Mouse (Mus musculus) A20 (cell line): ENCODE data around the gene Slc31a1.
A peak's percentile ranks its signal among the peaks of the same experiment; 100 is the strongest.

Source experiments
- DNase-seq: peaks from one replicate; pipeline ENCODE4 v3.0.0-alpha.2; 2011; ENCODE audit warnings: low read depth, low spot score

Gene Slc31a1

DNA sequence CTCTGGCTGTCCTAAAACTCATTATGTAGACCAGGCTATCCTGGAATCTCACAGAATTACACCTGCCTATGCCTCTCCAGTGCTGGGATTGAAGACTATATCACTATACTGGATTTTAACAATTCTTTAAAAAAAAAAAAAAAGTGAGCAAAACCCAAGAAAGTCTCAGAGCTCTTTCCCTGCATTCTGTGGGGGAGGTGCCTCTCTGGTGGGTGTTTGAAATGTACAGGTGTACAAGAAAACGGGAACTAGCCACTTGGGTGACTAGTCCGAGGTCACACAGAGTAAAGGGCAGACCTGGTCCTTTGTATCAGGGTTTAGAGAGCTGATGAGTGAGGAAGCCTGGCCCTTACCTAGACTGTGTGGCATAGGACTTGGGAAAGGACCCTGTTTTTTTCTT lies 1.9 kb downstream of the Slc31a1 start:
- DNase-seq, result peak; percentile 84

DNA sequence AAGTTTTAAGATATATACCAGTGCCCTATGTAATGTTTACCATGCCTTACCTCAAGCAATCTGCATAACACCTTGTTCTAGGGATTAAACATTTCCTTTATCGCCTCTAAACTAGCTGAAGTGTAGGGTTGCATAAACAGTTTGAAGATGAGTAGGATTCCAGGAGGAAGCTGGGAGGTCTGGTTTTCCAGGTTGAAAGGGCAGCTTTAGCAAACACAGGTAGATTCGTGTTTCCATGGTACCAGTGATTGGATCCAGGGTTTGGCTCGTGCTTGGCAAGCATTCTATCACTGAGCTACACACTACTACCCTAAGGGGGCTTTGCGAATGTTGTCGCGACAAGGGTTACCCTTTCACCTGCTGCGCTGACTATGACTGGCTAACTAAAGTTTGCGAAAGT lies 3.8 kb downstream of the Slc31a1 start:
- no peak for DNase-seq

DNA sequence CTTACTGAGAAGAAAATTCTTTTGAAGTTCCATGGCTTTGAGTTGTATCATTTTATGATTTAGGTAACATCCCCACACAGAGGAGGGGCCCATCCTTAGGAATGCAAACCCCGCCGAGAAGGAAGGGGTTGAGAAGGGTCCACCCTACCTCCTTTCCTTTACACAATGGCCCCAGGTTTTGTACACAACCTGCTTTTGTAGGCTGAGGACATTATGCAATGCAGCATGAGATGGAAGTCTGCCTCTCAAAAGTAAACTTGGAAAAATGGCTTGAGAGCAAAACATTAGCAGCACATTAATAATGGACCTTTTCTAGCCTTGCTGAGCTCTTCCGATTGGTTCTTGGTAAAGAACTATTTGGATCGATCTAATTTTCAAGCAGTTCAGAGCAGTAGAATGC lies 5.8 kb downstream of the Slc31a1 start:
- no peak for DNase-seq

DNA sequence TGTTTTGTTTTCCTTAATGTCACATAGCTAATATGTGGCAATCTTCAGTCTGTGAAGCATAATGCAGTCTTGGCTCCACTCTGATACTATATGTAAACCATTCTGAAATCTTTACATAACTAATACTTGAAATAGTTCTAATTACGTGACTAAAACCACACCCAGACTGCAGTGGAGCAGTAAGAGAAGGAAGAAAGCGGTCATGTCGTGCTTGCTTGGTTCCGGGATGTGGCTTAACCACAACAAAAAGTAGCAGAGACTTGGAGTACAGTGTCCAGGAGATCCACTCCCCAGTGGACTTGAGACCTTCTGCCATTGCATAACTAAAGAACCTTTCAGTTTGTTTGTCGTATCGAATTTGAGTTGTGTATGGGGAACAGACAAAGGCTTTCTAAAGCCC lies 7.1 kb downstream of the Slc31a1 start:
- DNase-seq, result no peak

DNA sequence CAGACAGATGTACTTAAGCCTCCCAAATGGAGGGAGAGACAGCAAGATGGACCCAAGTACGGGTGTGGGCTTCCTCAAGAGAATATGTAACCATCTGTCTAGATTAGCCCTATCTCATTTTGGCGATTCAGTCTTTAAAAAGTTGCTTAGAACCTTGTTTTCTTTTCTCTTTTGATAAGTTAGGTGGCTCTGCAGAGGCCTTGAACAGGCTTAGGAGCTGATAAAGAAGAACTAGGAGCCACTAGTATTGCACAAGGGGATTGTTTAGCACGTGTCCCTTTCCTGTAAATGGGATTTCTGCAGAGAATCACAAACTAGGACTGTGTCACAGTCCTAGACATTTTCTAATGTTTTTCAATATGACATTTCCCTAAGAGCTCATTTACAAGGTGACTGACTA lies 8.6 kb downstream of the Slc31a1 start:
- DNase-seq, result no peak

DNA sequence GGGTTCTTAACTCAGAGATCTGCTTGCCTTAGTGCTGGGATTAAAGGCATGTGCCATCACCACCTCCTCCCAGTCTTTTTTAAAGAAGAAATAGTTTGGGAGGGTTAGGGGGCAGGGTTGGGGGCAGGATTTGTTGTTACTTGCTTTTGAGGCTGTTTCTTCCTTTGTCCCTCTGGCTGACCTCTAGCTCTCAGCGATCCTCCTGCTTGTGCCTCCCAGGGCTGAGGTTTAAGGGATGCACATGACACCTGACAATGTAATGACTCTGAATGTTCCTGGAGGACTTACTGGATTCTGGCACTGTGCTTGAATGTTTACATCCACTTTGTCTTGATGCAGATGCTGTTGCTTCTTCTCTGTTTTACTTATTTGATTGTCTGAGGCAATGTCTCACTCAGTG lies 11.9 kb downstream of the Slc31a1 start:
- no peak for DNase-seq

DNA sequence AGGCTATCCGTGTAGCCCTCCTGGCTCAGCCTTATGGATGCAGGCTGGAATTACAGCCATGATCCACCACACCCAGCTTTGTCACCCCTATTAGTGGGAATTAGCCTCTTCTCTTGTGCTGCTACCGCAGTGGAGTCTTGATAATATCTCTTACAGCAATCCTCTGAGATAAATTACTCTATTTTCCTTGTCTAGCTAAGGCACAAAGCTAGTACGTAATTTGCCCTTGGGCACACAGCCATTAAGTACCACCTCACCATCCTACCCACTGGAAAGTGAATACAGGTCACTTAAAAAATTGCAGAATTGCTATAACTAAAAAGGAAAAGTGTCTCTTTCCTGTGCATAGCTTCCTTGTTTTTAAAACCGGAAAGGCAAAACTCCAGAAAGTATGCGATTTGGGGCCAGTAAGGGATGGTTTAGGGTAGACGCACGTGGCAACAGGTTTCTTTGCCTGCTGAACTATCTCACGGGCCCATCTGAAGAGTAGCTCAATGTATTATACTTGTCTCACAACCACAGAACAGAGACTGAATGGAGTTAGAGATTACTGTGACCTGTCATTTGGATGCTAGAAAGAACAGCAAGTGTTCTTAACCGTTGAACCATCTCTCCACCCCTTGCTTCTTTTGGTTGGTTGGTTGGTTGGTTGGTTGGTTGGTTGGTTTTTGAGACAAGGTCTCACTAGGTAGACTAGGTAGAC lies 12.4 kb downstream of the Slc31a1 start:
- no peak for DNase-seq

DNA sequence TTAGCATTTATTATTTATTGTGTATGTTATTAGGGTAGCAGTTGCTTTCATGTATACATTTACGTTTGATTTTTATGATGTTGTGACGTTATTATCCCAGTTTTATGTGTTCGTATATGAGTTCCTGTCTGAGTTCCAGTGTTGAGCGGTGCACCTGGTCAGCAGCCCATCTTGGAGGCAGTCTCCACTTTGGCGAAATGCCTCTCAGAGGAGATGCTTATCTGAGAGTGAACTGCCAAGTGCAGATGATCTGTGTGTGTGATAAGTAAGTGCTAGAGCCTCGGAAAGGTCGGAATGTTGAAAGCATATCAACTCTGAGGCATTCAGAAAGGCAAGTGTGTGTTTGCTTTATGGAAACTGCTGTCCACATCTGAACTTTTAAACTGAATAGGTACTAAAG lies 13.1 kb downstream of the Slc31a1 start:
- no peak for DNase-seq

DNA sequence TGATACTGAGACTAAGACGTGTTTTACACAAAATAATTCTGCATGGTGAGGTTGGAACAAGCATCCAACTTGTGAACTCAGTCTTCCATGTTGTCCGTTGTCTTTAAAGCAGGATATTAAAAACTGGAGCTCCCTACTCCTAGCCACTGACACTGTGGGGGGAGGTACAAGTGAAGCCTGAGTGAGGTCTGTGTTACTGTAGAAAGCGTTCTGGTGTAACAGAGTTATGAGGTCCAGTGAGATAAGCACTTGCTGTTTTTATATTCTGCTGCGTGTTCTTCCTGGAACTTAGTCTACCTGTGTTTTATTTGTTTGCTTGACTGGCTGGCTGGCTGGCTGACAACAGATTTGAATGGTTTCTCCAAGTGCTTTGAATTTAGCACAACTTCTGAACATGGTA lies 13.8 kb downstream of the Slc31a1 start:
- DNase-seq, result no peak

DNA sequence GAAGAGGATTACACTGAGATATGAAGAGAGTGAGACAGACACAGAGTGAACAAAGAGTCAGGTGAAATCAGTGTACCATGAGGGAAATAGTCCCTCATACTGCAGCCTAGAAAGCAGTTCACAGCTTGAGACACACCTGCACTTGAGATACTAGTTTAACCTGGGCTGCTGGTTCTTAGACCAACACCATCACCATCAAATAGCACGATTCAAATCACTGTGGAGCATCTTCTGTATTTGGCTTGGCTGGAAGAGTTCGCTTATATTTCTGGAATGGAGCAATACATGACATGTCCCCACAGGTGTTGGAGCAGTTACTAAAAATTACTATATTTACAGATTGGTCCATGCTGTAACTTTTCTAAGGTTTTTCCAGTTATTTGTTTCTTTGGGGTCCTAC lies 15.6 kb downstream of the Slc31a1 start:
- DNase-seq, result no peak

DNA sequence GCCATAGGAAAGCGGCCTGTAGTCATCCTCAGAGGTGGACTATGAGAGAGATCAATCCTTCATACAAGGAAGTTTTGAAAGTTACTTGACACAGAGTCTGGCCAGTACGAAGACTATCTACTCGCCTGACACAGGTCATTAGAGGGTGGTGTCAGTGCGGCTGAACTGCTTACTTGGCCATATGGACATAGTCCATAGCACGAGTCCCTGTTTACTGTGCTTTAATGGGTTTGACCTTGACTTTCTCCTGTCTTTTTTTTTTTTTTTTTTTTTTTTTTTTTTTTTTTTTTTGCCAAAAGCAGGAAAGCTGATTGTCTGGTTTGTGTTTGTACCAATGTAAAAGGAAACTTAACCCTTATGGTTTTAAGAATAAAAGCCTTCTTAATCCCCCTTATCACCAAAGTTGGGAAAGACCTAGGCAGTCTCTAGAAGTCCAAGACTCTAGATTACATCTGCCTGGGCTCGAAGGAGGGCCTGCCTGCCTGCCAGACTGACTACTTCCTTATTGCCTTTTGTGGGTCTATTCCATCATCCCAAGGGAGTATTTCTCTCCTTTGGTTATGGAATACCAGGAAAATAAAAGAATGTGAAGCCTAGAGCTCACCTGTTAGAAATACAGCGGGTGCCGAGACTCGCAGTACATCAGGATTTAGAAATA lies 19.3 kb downstream of the Slc31a1 start:
- no peak for DNase-seq

DNA sequence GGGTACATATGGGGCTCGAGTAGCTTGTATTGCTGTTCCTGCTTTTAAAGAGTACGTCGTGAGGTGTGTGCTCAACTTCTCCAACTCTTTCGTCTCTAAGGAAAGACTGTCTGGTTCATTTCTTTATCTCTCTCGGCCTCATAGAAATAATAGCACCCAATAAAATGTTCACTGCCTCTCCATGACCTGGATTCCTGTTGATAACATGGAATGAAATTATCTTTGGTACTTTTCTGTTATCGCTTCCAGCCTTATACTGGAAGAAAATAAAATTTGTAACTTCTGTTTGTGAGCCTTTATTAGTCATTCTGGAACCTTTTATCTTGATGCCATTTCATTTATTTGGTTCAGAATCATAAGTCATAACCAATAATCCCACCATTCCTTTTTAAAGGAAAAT lies 22.7 kb downstream of the Slc31a1 start:
- DNase-seq, result no peak

DNA sequence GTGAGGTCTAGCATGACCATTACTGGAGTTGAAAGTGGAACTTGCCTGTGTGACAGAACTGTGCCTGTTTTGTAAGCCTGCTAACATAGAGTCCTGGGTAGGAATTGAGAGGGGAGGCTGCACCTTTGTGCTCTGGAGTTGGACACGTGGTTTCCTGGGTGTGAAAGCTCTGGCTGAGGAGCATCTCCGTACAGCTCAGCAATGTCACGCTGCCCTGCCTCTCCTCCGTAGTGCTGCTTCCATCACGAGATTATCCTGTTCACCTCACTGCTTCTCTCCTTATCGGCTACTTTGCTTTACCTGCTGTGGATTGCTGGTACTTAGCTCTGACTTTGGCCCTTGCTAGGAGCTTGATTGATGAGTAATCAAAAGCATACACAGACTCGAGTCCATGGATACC lies 23.2 kb downstream of the Slc31a1 start:
- DNase-seq, result no peak

DNA sequence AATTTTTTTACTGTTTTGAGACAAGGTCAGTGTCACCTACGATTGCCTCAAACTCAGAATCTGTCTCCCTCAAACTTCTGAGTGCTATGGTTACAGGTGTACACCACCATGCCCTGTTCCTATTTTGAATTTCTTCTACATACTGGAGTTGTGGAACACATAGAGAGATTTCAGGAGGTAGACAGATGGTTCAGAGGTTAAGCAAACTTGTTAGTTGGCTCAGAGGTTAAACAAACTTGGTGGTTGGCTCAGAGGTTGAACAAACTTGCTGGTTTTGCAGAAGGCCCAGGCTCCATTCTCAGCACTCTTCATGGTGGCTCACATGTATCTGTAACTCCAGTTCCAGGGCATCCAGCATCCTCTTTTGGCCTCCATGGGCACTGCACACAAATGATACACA lies 23.6 kb downstream of the Slc31a1 start:
- no peak for DNase-seq

DNA sequence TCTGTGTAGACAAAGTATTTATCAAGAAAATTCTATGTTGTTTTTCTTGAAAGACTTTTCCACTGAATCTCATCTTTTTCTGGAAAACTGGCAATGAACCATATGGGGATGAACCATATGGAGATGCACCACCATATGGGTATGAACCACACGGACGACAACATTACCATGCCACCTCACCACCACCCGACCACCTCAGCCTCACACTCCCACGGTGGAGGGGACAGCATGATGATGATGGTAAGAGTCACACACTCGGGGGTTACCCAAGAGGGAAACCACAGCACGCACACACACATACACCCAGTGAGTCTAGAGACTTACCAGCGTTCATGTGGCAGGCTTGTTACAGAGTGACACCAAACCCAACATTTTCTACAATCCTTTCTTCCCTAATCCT lies 24.9 kb downstream of the Slc31a1 start:
- no peak for DNase-seq

DNA sequence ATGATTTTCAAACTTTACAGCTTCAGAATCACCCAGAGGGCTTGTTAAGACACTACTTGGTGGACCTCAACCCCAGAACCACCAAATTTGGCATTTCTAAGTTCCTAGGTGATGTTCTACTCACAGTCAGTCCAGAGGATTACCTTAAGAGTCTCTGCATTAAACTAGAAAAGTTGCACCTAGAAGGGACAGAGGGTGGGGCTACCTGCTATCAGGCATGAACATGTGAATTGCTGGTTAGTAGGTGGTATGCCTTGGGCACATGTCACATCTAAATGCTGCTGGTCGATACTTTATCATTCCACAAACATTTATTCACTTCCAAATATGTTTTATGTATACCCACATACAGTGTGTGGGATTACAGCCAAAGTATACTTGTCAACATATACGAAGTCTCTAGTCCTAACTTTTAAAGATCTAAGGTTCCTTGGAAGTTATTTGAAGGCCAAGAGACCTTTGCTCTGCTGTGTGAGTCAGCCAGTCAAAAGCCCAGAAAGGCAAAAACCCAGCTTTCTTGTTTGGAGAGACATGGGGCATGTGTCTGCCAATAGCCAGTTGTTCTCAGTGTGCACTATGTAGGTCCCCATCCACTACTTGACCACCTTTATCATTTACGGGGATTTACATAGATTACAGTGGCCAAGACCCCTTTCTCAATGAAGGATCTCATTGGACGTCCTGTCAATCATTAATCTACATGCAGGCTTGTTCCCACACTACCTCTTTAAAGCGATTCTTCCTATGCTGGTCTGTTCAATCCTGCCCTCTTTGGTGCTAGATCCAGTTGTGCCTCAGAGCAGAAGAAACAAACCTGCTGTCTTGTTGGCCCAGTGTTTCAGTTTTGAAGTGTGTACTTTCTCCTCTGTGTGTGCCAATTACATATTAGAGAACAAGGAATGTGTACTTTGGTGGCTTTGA lies 29.3 kb downstream of the Slc31a1 start:
- DNase-seq, result no peak

DNA sequence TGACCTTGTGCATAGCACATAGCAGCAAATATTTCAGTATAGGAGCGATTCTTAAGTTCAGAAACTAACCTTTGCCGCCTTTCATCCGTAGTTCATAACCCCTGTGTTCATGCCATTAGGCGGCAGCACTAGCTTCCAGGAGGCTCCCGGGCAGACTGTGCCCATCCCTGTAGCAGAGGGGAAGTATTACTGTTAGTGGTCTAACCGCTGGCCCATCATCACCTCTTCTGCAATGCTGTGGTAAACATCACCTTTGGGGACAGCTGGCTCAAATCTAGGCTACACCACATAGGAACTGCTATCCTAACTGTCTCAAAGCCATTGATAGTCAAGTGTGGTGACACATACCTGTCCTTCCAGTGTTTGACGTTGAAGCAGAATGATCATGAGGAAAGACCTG lies 31.4 kb downstream of the Slc31a1 start:
- no peak for DNase-seq

DNA sequence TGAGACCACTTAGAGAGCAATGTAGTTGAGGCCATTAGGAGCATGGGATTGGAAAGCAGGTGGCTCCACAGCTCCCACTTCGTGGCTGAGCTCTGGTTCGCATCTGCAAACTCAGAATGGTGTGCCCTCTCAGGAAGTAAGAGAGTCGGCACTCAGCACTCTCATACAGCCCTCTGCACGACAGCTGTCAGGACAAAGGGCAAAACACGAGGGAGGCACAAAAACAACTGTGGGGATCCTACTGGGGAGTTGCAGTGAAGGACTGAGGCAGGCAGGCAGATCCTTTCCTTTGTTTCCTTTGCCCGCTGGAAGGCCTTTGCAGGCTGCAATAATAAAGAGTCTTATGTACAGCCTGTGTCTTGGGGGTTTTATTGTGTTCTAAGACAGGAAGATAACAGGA lies 32.9 kb downstream of the Slc31a1 start:
- no peak for DNase-seq

DNA sequence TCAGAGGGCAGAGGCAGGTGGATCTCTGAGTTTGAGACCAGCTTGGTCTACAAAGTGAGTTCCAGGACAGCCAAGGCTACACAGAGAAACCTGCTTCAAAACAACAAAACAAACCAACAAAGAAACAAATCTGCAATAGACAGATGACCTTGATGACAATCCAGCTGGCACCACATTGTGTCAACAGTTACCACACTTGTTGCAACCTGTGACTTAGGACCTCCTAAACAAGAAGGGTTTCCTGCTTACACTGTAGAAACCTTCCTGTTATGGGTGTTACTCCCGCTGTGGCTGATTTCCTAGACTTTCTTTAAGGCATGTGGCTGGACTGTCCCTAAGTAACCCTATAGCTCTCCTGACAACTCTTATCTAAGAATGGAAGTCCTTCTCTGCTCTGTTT lies 35.3 kb downstream of the Slc31a1 start:
- DNase-seq, result no peak

DNA sequence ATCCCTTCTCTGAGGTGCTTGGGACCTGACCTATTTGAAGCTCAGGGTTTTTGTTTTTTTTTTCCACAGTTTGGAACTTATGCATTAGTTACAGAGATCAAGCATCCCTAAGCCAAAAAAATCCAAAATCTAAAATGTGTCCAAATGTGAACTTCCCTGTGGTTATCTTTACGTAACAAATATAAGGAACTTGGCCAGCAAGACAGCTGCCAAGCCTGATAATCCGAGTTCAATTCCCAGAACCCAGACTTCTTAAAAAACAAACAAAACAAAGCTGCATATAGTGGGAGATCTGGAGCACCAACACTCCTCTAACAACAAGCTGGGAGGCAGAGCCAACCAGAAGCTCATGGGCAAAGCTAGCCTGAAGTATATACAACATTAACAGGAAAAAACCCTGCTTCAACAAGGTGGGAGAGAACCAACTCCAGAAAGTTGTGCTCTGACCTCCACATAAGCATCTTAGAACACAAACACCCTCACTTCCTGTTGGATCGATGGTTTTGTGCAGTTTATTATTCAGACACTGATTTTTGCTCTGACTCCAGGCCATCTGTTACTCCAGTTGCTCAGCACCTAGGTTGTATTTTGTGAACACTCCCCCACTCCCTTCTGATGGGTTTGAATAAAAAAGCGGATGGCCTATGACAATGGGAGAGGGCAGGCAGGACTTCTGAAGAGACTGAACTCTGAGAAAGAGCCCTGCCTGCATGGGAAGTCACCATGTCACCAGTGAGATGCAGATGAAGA lies 37.3 kb downstream of the Slc31a1 start:
- DNase-seq, result no peak

DNA sequence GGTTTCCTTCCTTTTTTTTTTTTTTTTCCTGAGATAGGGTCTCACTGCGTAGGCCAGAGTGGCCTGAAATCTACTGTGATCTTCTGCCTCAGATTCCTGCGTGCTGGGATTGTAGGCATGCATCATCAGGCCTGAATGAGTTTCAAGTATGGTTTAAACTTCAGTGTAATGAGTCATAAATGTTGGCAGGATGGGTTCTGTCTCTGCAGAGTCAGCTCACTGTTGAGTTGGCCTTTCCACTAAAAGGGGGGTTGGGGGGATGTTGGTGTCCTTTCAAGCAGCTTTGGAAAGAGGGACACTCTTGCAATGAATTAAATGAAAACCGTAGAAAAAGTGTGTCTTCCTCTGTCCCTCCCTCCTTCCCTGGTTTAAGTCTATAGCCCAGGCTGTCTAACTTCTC lies 38.4 kb downstream of the Slc31a1 start:
- DNase-seq, result no peak

DNA sequence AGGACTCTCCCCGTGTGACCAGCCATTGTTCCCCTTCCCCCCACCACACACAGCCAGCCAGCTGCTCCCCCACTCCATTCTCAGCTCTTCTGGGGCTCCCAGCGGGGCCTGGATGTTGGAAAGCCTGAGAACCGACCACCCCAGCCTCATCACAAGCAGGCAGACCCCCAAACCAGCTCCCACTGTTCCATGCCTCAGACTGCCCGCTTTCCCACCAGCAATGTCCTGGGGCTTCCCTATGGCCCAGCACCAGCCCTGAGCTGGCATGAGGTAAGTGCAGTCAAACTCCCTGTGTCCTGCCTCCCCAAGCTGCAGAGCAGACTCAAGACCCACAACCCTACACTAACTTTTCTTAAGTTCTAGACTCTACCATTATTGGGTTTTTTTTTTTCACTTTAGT lies 45.6 kb downstream of the Slc31a1 start:
- no peak for DNase-seq
